Mouse (Mus musculus) forebrain, embryonic 10.5 days (tissue): ENCODE data around the gene Olfr1106. TPM values are rescaled to one million over a fixed set of nuclear protein-coding genes. Genes with fewer than 3 reads are reported as not detected.

Source experiments
- DNase-seq: peaks from one replicate; pipeline ENCODE4 v3.0.0-alpha.2; 2017; ENCODE audit warnings: low spot score; ENCODE audit errors: extremely low spot score
- H3K27ac ChIP-seq: fragments of 300-500 bp; sonication (generic); 2 replicates; pipeline ENCODE4 v1.5.1; 2016; ENCODE audit warnings: mild to moderate bottlenecking
- H3K27me3 ChIP-seq: fragments of 300-500 bp; sonication (generic); 2 replicates; pipeline ENCODE4 v1.6.1; 2016; ENCODE audit warnings: mild to moderate bottlenecking; ENCODE audit not compliant: poor library complexity, severe bottlenecking
- H3K36me3 ChIP-seq: fragments of 300-500 bp; sonication (generic); replicated peaks from 2 replicates; pipeline ENCODE4 v1.6.1; 2016; ENCODE audit warnings: mild to moderate bottlenecking, moderate library complexity
- H3K4me1 ChIP-seq: fragments of 300-500 bp; sonication (generic); 2 replicates; pipeline ENCODE4 v1.6.1; 2016
- H3K4me3 ChIP-seq: fragments of 300-500 bp; sonication (generic); 2 replicates; pipeline ENCODE4 v1.5.1; 2016; ENCODE audit warnings: mild to moderate bottlenecking, moderate library complexity
- H3K9me3 ChIP-seq: fragments of 300-500 bp; sonication (generic); 2 replicates; pipeline ENCODE4 v1.6.1; 2016; ENCODE audit warnings: mild to moderate bottlenecking, moderate library complexity
- WGBS: fragments of 180-500 bp; shearing (Covaris S2); methylation state at CpG from one replicate; pipeline ENCODE4 v1.1.7; 2016; 5-methylcytosine and 5-hydroxymethylcytosine counted together
- polyA plus RNA-seq: library from polyadenylated mRNA; unstranded; fragments of >200 nt; fragmentation: Nextera tagmentation; extraction: Ambion mirVana; gene quantifications from 2 replicates; pipeline ENCODE4 v1.2.1, GENCODE M21; 2016

Gene Olfr1106
- polyA plus RNA-seq: not detected in 2 replicates

DNA sequence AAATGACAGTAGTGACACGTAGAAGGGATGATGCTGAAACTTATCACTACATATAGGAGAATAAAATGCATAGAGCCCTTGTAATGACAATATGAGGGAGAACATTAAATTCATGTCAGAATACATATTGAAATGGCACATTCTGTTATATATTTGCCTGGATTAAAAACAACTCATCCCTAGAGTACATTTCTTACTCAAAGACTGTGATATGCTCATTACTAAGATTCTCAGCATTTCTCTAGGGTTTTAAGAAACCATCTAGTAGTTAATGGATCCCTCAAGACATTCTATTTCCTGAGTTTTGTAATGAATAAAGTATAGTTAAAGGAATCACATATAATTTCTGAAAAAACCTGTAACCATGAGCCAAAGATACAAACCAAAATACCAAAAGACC lies at the start of gene Olfr1106:
TSS of gene Olfr1106 (minus strand) at position 101 of the 400 bp plus-strand sequence.
- Histone ChIP-seq H3K27ac (no peak within 1 kb of the TSS), H3K27me3 (no peaks in the 10 kb centered on the region), H3K9me3 (no peaks in the 10 kb centered on the region), H3K4me1 (no peaks in the 10 kb centered on the region), H3K36me3 (no peaks in the 10 kb centered on the region), H3K4me3 (no peak within 1 kb of the TSS)
- no peak for DNase-seq
- WGBS: 84% methylated on average over 1 of the region's 1 CpGs

DNA sequence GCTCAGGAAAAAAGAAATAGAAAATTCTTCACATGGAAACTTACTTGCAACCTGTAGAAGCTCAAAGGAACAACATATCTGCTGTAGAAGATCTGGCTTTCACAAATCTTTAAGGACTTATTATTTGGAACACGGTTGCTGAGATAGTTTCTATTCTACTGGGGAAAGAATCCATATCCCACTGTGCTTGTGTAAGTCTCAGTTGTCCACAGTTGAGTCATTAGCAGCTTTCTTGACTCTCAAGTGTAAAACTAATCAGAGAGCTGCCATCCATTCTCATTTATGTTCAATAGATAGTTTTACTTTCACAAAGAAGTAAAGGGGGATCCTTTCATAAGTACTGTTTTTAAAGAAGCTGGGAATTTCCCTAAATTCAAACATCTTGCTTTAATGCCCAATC lies 43.8 kb upstream of the Olfr1106 start, which contains the start of gene Olfr1109:
TSS of gene Olfr1109 (minus strand) at position 101 of the 400 bp plus-strand sequence.
- no peaks in the 10 kb centered on the region for H3K27me3 ChIP-seq
- no peaks in the 10 kb centered on the region for H3K36me3 ChIP-seq
- H3K27ac ChIP-seq: no peak within 1 kb of the TSS
- no peak for DNase-seq
- no peak within 1 kb of the TSS for H3K4me3 ChIP-seq
- no peaks in the 10 kb centered on the region for H3K9me3 ChIP-seq
- no peaks in the 10 kb centered on the region for H3K4me1 ChIP-seq
- 55% methylated on average over 1 of the region's 1 CpGs for WGBS

DNA sequence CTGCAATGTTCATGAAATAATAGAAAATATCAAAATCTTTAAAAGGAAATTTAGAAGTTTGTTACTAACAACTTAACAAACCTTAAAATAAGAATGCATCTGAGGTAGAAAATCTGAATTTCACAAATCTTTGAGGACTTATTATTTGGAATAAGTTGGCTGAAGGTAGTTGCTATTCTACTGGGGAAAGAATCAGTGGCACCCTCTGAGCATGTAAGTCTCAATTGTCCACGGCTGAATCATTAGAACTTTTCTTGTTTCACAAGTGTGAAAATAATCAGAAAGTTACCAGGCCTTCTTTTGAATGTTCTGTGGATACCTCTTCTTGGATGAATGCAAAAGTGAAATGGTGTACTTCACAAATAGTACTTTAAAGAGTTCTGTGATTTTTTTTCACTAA lies 23.6 kb upstream of the Olfr1106 start, which contains the start of gene Olfr1107:
TSS of gene Olfr1107 (minus strand) at position 101 of the 400 bp plus-strand sequence.
- no peak within 1 kb of the TSS for H3K27ac ChIP-seq
- WGBS: 80% methylated on average over 1 of the region's 1 CpGs
- no peaks in the 10 kb centered on the region for H3K27me3 ChIP-seq
- DNase-seq: no peak
- no peaks in the 10 kb centered on the region for H3K4me1 ChIP-seq
- no peaks in the 10 kb centered on the region for H3K9me3 ChIP-seq
- H3K4me3 ChIP-seq: no peak within 1 kb of the TSS
- H3K36me3 ChIP-seq: no peaks in the 10 kb centered on the region

DNA sequence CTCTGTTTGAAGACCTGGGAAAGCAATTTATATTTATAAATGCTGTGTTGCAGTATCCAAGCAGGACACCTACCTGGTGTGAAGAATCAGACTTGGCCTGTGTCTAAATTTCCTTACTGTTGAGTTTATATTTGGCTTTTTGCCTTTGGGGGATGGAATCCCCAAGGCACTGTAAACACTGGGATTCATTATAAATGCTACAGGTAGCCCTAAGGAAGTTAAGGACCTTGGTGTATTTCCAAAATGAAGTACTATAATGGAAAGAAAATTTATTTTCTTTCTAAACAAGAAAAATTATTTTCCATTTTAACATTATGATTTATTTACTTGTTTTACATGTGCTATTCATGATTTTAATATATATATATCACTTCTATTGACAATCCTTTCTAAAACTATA lies 15.6 kb downstream of the Olfr1106 start, which contains the start of gene Olfr1105:
TSS of gene Olfr1105 (minus strand) at position 101 of the 400 bp plus-strand sequence.
- H3K4me3 ChIP-seq: no peak within 1 kb of the TSS
- no peaks in the 10 kb centered on the region for H3K36me3 ChIP-seq
- DNase-seq: no peak
- no peaks in the 10 kb centered on the region for H3K9me3 ChIP-seq
- H3K4me1 ChIP-seq: no peaks in the 10 kb centered on the region
- no peak within 1 kb of the TSS for H3K27ac ChIP-seq
- no peaks in the 10 kb centered on the region for H3K27me3 ChIP-seq

DNA sequence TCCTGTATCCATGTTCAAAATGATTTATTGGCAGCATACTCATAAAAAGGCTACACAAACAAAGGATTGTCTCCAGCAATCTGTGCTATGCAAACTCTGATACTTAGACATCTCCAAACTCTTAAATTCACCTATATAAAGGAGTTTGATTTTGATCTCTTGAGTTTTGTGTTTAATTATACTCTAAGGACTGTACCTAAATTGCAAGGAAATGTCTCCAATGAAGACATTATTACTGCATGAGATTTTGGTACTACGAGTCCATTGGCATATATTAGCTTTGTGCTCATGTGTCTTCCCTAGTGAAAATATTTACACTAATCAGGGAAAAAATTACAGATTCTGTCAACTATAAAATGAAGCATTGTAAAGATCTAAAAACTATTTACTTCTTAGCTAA lies 25.1 kb downstream of the Olfr1106 start, which contains the start of gene Olfr1104:
TSS of gene Olfr1104 (minus strand) at position 101 of the 400 bp plus-strand sequence.
- WGBS: 89% methylated on average over 1 of the region's 1 CpGs
- H3K27me3 ChIP-seq: no peaks in the 10 kb centered on the region

DNA sequence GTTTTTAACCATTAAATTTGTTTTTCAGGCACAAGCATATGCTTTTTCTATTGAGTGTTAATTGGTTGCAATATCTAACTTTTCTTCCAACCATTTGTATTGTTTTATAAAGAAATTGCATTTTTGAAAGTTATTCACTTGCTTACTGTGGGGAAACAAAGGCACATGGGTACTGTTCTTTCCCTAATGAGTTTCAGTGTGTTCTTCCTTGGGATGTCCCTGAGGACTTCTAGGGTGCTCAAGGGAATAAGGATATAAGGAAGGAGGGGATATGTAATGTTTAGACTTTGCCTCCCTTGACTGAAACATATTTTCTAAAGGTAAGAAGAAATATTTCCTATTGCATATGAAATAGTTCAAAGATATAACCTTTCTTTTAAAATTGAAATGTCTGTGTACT lies 54.0 kb downstream of the Olfr1106 start, which contains the start of gene Olfr1102:
TSS of gene Olfr1102 (plus strand) at position 301 of the 400 bp plus-strand sequence.
- Histone ChIP-seq H3K4me1 (no peaks in the 10 kb centered on the region), H3K36me3 (no peaks in the 10 kb centered on the region), H3K27ac (no peak within 1 kb of the TSS), H3K27me3 (no peaks in the 10 kb centered on the region), H3K4me3 (no peak within 1 kb of the TSS), H3K9me3 (no peaks in the 10 kb centered on the region)
- DNase-seq: no peak

More for the DNA sequence above, 25.1 kb downstream of the Olfr1106 start, which contains the start of gene Olfr1104:
- no peaks in the 10 kb centered on the region for H3K36me3 ChIP-seq
- H3K4me3 ChIP-seq: no peak within 1 kb of the TSS
- H3K27ac ChIP-seq: no peak within 1 kb of the TSS
- H3K9me3 ChIP-seq: no peaks in the 10 kb centered on the region
- no peaks in the 10 kb centered on the region for H3K4me1 ChIP-seq
- DNase-seq: no peak

Other genes starting within 250 kb of the Olfr1106 start
- not detected in 2 replicates for gene Olfr141, start 242.3 kb downstream of the Olfr1106 start, polyA plus RNA-seq
- not detected in 2 replicates for gene Olfr1094, start 227.6 kb downstream of the Olfr1106 start, polyA plus RNA-seq
- not detected in 2 replicates for gene Olfr1095, start 200.6 kb downstream of the Olfr1106 start, polyA plus RNA-seq
- gene Gm13723, start 177.5 kb downstream of the Olfr1106 start, polyA plus RNA-seq: not detected in 2 replicates
- gene Olfr1097, start 160.1 kb downstream of the Olfr1106 start, polyA plus RNA-seq: not detected in 2 replicates
- gene Olfr1098, start 127.7 kb downstream of the Olfr1106 start, polyA plus RNA-seq: not detected in 2 replicates
- gene Olfr1099, start 91.6 kb downstream of the Olfr1106 start, polyA plus RNA-seq: not detected in 2 replicates
- gene Olfr1100, start 72.3 kb downstream of the Olfr1106 start, polyA plus RNA-seq: not detected in 2 replicates
- not detected in 2 replicates for gene Olfr1101, start 61.1 kb downstream of the Olfr1106 start, polyA plus RNA-seq
- gene Olfr1102, start 53.9 kb downstream of the Olfr1106 start, polyA plus RNA-seq: not detected in 2 replicates
- not detected in 2 replicates for gene Olfr1104, start 25.2 kb downstream of the Olfr1106 start, polyA plus RNA-seq
- gene Olfr1105, start 15.7 kb downstream of the Olfr1106 start, polyA plus RNA-seq: not detected in 2 replicates
- not detected in 2 replicates for gene Olfr1107, start 23.5 kb upstream of the Olfr1106 start, polyA plus RNA-seq
- not detected in 2 replicates for gene Olfr1109, start 43.7 kb upstream of the Olfr1106 start, polyA plus RNA-seq
- not detected in 2 replicates for gene Olfr259, start 62.3 kb upstream of the Olfr1106 start, polyA plus RNA-seq
- not detected in 2 replicates for gene Olfr1110, start 88.0 kb upstream of the Olfr1106 start, polyA plus RNA-seq
- gene Olfr1111, start 100.4 kb upstream of the Olfr1106 start, polyA plus RNA-seq: not detected in 2 replicates
- not detected in 2 replicates for gene Olfr1112, start 135.5 kb upstream of the Olfr1106 start, polyA plus RNA-seq
- gene Olfr1113, start 156.7 kb upstream of the Olfr1106 start, polyA plus RNA-seq: not detected in 2 replicates
- not detected in 2 replicates for gene Olfr1115, start 195.7 kb upstream of the Olfr1106 start, polyA plus RNA-seq
- gene Olfr1116, start 215.3 kb upstream of the Olfr1106 start, polyA plus RNA-seq: not detected in 2 replicates